Mouse (Mus musculus) WW6 (cell line): Measurements from ENCODE around the gene Tspo.

Experiments used
- DNase-seq: peaks from one replicate; pipeline ENCODE4 v3.0.0-alpha.2; 2013; ENCODE audit warnings: low read depth, low spot score

Tspo gene

DNA sequence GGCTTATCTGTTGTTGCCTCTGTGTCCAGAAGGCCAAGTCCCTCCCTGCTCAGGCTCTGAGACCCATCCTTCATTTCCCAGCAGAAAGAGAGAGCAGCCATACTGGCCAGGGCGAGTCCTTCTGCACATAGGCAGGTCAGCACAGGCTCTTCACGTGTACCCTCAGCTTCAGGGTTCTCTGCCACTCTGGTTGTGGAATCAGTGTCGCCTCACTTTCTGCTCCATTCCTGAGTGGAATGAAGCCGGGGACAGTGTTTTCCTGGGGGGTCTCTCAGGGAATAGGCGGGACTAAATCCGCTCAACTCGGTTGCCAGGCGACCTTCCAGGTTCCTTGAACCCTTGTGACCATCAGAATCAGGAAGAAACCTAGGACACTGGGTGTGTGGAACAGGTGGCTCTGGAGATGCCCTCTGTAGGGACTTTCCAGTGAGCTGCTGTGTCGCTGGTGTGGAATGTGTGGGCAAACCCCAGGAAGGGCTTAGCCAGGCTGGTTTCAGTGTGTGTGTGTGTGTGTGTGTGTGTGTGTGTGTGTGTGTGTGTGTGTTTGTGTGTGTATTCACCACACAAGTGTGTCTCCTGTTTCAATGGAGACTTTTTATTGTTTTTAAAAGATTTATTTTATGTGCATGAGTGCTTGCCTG, 21.6 kb upstream of the Tspo start:
- no peak for DNase-seq

DNA sequence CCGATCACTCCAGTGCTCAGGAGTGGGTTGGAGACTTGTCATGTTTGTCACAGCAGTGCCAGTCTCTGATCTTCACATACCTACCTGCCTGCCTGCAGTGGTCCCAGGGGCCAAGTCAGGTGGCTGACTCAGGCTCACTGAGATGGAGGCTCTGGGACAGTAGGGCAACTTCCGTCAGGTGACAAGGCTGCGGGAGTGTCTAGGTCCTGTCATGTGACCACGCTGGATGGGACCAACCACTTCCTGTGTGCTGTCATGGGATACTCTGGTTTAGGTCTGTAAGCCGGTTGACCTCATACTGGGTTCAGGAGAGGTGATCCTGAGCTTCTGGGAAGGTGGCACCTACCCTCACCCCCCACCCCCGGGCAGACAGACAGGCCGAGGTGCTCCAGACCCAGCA, 17.4 kb upstream of the Tspo start:
- DNase-seq, result no peak

DNA sequence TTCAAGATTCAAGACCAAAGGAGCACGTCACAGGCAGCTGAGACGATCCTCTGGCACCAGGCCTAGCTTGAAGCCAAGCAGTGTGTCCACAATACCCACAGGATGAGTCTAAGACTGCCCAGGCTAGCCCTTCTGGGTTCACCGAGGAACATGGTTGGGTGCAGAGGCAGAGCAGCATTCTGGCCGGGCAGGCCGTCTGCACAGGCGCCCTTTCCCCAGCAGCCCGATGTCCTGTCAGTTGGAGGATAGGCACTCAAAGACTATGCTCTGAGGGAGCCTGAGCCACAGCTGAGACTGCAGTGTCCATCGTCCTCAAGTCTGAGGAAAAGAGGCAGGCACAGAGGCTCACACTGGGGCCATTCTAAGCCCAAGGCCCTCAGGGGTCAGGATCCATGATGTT, 16.2 kb upstream of the Tspo start:
- no peak for DNase-seq

DNA sequence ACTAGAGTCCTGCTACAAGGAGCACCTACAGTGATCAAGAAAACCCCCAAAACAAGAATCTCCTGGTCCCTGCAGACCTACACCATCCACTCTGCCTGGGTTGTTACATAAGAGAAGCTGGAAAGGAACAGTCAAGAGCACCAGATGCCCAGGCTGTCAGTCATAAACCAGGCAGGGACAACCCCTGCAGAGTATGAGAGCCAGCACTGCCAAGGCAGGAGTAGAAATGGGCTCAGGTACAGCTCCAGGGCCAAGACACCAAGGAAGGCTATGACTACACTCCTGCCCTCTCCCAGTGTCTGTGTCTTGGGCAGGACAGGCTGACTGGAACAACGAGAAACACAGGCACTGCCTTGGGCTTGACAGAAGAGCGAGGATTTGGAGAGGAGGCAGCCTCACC, 13.3 kb upstream of the Tspo start:
- no peak for DNase-seq

DNA sequence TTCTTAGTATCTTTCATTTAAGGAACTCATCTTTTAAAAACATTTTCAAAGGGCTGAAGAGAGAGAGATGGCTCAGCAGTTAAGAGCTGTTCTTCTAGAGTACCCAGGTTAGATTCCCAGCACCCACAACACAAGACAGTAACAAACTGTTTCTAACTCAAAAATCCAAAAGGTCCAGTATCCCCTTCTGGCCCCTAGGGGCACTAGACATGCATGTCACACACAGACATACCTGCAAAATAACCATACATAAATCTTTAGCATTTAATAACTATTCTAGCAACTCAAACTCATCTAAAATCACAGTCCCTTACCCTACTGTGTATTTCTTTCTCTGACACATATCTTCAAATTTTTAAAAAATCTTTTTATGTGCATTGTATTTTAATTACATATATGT, 9.6 kb upstream of the Tspo start:
- no peak for DNase-seq

DNA sequence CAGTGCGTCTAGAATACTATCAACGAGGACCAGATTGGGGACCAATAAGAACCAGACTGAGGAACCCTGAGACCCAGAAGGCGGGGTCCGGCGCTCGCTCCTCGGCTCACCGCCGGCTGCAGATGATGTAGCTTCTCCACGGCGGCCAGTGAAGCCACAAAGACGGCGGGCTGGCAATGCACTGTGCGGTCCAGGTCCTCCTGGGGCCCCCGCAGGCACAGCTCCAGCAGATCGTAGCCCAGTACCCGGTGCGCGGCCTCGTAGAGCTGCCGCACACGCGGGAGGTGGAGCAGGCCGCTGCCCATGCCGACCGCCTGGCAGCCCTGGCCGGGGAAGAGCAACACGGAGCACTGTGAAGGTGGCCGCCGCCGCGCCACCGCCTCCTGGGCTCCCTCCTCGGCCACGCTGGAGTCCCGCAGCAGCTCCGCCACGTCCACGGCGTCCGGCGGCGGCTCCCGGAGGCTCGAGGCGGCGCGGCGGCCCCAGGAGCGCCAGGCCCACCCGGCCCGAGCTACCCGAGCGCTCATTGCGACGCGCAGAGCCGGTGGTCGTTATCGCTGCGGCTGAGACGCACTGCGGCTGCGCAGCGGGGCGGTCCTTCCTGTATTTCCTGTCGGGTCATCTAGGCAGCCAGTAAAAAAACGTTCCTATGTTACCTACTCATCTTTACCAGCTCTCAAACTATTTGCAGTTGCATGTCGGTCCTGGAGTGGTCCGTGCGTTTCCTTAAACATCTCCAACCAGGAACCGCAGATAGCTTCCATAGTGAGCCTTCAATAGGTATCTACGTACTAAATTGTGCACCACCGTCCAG, 8.0 kb upstream of the Tspo start:
- no peak for DNase-seq

DNA sequence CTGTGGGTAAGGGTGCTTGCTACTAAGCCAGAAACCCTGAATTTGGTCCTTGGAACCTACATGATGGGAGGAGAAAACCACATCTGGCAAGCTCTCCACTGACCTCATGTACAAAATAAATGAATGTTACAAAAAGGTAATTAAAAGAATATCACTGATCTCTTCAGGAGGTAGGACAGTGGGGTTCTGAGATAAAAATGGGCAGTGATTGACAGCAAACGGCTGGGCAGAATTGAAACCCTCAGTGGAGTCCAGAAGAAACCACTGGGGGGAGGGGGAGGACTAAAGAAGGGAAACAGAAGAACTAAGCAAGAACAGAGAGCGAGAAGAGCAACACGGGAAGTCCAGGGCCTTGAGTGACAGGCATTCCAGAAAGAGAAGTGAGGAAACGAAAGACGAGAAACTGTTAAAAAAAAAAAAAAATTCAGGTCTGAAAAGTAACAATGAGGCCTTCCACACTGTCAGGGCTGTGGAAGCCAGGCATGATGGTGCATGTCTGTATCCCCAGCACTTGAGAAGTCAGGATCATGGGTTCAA, 2.4 kb upstream of the Tspo start:
- DNase-seq, result no peak

DNA sequence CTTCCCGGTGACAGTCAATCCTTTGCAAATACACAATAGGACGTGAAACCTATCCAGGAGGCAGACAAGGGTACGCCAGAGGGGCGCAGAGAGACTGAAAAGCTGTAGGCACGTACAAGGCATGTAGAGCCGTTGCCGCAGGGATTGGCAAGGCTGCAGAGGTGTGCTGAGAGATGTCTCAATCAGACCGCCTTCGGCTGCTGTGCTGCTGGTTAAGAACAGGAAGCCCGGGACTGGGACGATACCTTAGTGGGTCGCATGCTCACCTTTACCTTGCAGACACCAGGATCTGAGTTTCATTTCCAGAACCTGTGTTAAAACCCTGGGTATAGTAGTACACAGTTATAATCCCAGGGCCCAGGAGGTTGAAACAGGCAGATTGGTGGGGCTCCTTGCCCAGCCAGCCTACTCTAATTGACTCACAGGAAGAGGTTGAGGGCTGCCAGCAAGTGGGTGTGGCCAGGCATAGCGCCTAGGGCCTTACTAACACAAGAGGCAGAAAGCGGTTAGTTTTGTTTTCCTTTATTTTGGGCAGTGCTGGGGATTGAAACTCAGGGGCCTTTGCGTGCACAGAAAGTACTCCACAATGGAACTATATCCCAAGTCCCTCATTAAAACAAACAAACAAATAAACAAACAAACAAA, 644 bp upstream of the Tspo start:
- no peak for DNase-seq

DNA sequence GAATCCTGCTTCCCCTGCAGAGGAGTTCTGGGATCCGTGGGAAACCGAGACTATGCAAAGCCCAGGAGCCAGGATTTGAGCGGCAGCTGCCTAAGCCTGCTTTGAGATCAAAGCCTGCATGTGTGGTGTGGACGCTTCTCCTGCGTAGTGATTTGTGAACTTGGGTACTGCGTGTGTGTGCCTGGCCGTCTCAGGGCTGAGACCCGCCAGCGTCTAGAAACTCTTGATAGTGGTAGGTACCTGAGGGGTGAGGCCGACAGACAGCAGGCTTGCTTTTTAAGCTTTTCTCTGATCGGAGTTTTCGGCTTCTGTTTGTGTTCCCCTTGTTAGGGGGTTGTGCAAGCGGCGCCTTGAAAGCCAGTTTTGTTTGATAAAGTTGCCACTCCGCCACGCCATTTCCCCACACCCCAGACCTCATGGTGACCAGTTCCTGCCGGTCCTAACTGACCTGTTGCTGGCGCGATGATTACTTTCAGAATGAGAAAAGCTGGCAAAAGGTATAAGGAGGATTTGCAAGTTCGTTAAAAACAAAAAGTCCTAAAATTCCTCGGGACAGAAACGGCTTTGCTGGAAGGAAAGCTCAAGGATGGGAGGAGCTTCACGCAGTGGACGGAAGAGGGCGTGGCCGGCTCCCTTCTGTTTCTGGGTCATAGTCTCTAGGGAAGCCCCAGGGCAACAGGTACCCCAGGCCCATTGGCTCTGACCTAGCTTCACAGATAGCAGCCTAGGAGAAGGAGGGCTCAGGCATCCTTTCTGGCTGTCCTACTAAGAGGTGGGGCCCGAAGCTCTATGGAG, 662 bp downstream of the Tspo start:
- DNase-seq, result no peak

DNA sequence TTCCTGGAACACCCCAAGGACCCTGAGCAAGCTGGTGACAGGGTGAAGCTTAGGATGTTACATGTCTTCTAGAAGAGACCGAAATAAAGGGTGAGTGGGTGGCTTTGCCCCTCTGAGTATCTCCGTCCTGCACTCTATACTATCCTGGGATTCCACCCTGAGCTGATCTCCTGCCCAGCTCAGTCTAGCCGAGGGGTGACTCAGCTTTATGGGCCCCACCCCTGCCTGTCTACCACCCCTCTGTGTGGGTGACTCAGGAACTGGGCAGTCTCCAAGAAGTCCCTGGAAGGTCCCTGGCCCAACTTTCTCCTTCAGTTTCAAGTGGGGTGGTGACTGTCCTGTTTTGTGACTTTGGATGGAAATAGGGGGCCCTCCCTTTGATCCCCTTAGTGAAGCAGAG, 2.0 kb downstream of the Tspo start:
- DNase-seq, result no peak

DNA sequence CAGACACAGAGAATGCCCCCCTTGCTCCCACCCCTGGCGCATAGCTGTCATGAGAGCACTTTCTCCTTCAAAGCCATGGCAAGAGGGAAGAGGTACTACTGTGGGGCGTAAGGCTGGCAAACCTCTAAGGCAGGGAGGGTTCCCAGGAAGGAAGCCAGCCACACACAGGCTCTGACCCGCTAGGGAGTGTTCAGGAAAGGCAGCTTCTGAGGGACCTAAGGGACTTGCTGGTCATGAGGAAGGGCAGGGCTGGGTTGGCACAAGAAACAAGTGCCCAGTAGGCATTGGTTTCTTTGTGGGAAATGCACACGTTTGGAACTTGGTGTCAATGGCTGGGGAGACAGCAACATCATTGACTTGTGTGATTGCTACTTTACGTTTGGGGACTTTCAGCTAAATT, 2.6 kb downstream of the Tspo start:
- no peak for DNase-seq

DNA sequence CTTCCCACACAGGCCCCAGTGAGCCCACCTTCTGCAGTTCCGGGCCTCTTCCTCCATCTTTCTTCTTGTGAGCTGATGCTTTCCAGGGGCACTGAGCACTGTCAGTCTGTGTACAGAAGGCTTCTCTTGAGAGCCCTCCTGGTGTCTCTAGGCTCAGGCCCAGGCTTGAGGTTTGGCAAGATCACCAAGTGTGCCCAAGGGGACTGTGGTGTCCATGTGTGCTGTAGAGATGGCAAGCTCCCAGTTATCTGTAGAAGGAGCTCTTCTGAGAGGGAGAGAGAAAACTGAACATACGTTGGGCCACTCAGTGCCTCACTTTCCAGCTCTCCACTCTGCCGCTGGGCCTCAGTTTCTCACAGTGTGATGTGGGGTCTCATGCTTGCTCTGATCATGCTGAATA, 4.3 kb downstream of the Tspo start:
- no peak for DNase-seq

DNA sequence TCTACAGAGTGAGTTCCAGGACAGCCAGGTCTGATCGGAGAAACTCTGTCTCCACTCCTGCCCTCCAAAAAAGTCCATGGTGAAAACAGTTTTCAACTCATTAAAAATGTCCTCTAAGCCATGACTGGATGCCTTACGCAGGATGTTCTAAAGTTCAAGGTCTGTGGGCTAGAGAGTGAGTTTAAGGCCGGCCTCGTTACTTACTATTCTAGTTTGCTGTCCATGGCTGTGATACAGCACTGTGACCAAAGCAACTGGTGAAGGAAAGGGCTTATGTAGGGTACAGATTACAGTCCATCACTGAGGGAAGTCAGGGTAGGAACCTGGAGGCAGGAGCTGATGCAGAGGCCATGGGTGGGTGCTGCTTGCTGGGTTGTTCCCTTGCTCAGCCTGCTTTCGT, 5.2 kb downstream of the Tspo start:
- no peak for DNase-seq

DNA sequence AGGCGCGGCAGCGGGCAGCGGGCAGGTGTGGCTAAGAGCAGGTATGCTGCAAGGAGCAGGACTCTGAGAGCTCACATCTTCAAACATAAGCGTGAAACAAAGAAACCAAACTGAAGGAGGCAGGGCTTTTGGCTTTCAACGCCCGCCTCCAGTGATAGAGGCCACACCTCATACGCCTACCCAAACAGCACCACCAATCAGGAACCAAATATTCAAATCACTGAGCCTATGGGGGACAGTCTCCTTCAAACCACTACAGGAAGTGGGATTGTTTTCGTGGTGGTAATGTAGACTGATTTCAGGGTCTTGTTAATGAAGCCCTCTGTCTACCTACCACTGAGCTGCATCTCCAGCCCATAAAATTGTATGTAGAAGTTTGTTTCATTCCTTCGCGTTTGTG, 6.3 kb downstream of the Tspo start:
- DNase-seq, result no peak

DNA sequence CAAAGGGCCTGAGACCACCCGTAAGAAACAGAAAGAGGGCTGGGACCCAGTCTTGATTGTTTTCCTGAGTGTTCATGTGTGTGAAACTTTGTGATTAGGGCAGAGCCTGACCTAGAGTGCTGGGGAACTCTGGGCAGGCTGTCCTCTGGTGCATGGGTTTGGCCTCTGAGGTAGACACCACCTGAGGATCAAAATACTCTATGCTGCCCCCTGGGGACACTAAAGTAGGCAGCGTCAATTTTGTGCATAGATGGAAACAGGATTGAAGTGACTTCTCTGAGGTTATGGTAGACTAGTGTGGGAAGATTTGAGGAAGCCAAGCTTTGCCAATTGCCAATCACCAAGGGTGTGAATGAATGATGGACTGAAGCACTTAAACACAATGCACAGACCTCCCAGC, 7.2 kb downstream of the Tspo start:
- no peak for DNase-seq

DNA sequence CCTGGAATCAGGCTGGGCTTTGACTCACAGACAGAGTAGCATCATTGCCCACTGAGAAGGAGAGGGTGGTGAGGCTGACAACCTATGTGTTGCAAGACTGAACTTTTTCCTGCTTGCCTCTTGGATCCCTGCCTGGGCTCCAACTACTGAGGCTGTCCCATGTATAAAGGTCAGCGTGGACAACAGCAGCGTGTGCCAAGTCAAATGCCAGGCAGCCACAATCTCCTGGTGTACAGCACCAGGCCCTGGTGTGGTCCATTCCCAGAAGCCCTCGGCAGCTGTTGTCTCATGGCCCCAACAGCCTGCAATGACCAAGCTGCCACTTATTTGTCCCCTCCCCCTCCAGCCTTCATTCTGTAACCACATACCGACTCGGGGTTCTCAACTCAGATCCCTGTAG, 8.2 kb downstream of the Tspo start:
- no peak for DNase-seq

DNA sequence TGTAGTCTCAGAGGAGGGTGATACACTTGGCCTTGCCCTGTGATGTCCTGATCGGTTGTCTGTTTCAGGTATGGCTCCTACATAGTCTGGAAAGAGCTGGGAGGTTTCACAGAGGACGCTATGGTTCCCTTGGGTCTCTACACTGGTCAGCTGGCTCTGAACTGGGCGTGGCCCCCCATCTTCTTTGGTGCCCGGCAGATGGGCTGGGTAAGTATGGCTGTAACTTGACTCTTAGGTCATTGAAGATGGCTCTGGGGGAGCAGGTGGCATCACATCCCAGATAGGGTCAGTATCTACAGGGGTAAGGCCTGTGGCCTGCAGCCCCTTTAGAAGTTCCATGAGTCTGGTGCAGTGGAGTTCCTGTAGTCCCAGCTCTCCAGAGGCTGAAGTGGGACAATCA, 8.7 kb downstream of the Tspo start:
- DNase-seq, result no peak

DNA sequence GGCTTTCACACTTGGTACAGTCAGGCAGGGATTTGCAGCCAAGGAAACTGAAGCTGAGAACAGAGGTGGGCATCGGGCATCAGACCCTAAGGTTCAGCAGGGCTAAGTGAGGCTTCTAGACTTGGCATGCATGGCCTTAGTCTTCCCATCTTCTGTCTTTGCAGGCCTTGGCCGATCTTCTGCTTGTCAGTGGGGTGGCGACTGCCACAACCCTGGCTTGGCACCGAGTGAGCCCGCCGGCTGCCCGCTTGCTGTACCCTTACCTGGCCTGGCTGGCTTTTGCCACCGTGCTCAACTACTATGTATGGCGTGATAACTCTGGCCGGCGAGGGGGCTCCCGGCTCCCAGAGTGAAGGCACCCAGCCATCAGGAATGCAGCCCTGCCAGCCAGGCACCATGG, 10.2 kb downstream of the Tspo start:
- no peak for DNase-seq

DNA sequence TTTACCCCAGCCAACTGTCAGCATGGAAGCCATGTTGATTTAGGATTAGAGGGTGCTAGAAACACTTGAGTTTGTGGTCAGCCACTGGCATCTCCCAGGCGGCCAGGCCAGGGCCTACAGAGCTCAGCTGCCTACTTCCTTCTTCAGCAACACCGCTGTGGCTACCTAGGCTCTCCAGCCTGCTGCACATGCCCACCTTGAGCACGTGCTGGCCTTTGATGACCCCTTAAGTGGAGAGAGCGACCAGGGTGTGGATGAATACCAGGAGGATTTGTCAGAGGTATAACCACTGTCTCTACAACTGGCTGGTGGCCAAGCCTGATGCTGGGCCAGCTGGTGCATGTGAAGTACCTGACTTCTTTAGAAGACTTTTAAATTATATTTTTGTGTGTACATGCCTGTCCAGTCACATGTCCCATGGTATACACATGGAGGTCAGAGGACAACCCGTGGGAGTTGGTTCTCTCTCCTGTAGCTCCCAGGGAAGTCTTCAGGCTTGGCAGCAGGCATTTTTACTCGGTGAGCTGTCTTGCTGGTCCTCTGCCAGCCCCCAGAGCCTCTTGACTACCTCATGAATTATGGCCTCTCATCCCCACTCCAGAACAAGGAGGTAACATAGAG, 11.4 kb downstream of the Tspo start:
- no peak for DNase-seq

DNA sequence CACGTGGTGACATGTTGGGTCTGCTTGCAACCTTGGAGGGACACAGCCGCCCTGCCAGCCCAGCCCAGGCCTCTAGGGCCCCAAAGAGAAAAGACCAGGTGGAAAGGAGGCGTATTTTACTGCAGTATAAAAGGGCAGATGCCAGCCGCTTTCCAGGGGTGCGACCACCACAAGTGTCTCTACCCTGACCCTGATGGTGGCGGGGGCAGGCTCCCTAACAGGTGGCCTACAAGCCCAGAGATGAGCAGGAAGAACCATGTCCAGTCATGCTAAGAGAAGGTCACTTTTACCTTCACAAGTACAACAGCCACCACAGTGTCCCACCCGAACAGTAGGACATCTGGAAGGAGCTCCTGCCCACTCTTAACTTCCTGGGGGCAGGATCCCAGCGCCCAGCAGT, 12.2 kb downstream of the Tspo start:
- DNase-seq, result no peak

DNA sequence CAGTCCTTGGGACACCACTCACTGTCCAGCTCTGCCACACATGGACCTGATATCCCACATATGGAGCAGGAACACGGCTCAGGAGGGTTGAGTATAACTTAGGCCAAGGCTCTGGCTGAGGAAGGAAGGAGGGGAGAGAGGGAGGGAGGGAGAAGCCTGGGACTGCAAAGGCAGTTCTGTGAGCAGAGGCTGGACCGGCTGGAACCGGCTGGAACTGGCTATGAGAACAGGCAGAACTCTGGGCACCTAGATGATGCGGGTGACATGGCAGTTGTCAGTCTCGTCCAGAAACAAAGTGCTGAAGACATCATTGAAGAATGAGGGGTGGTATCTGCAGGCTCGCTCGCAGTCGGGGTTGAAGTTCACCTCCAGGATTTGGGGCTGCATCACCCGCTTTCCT, 13.3 kb downstream of the Tspo start:
- no peak for DNase-seq

DNA sequence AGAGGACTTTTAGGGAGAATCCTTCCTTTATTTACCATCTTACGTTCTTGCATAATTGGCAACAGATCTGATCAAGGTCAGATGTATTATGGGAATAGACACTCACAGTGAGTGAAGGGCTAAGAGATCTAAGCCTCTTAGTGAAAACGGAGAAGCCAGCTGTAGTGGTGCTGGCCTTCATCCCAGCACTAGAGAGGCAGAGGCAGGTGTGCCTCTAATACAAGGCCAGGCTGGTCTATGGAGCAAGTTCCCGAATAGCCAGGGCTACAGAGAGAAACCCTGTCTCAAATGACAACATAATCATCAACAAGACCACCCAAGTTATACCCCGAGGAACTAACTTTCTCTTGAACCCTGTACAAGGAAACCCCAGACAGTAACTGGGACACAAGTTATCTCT, 19.5 kb downstream of the Tspo start:
- DNase-seq, result no peak
